Mouse (Mus musculus): ENCODE results near the gene Dcxr. TPM values are rescaled to one million over a fixed set of nuclear protein-coding genes. Genes with fewer than 3 reads are reported as not detected.
"Not testable (repeated sequence)": the region's sequence is repeated elsewhere in the genome, so short reads cannot be mapped to it uniquely, and the experiment has no call there.

Dcxr gene
- polyA plus RNA-seq, 1 experiment from 2014 or later: 9.0 TPM

GRCm38 (mm10) chr11:120676951-120677350, 50.1 kb downstream of the Dcxr start:
- H3K4me2 ChIP-seq (replicated peaks): no peak overlapping the region
- H3K4me1 ChIP-seq: peaks cover 18% of the 10 kb centered on the region
- ATAC-seq (replicated peaks): no peak
- peaks cover 40% of the 10 kb centered on the region for H3K36me3 ChIP-seq
- no peaks in the 10 kb centered on the region for H3K27me3 ChIP-seq
- no peak overlapping the region for H3K9ac ChIP-seq (replicated peaks)
- no peaks in the 10 kb centered on the region for H3K9me3 ChIP-seq
- over 99% methylated on average over 4 of the region's 4 CpGs for WGBS
- no peak overlapping the region for H3K27ac ChIP-seq (replicated peaks)
- no peak overlapping the region for H3K4me3 ChIP-seq

DNA sequence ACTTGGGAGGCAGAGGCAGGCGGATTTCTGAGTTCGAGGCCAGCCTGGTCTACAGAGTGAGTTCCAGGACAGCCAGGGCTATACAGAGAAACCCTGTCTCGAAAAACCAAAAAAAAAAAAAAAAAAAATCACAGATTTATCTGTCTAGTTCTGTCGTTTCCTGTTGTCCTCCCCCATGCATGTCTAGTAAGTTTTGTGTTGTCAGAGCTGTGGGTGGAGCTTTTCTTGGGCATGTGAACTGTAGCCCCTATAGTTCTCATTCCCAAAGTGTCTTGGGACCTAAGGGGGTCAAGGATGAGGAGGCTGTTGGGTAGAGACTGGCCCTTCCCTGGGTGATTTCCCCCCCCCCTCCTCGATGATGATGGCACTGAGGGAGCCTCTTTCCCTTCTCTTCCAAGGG, 51.2 kb downstream of the Dcxr start:
- WGBS: 94% methylated on average over 5 of the region's 5 CpGs
- H3K27ac ChIP-seq (replicated peaks): not testable (repeated sequence)

More for the DNA sequence above, 51.2 kb downstream of the Dcxr start:
- Histone ChIP-seq H3K36me3 (peaks cover 33% of the 10 kb centered on the region), H3K4me1 (peaks cover 18% of the 10 kb centered on the region)
- not testable (repeated sequence) for H3K9me3 ChIP-seq; H3K9ac ChIP-seq (replicated peaks); H3K27me3 ChIP-seq; H3K4me2 ChIP-seq (replicated peaks); ATAC-seq (replicated peaks); H3K4me3 ChIP-seq

Other genes starting within 250 kb of the Dcxr start
- 111 and 113 TPM in 2 replicates for gene Mrpl12, start 242.7 kb downstream of the Dcxr start, polyA plus RNA-seq (2015; fragmentation: Nextera tagmentation; extraction: Ambion mirVana)
- 27.0 and 32.9 TPM in 2 replicates for gene Slc25a10, start 235.4 kb downstream of the Dcxr start, polyA plus RNA-seq (2015; fragmentation: Nextera tagmentation; extraction: Ambion mirVana)
- gene Gcgr, start 196.6 kb downstream of the Dcxr start, polyA plus RNA-seq (2015; fragmentation: Nextera tagmentation; extraction: Ambion mirVana): 0.09 TPM in 2 replicates
- gene Mcrip1, start 177.6 kb downstream of the Dcxr start, polyA plus RNA-seq (2015; fragmentation: Nextera tagmentation; extraction: Ambion mirVana): 242 and 245 TPM in 2 replicates
- 0.23 TPM in 1 of 2 replicates, not detected in the other for gene Ppp1r27, start 176.1 kb downstream of the Dcxr start, polyA plus RNA-seq (2015; fragmentation: Nextera tagmentation; extraction: Ambion mirVana)
- 234 and 239 TPM in 2 replicates for gene P4hb, start 154.0 kb downstream of the Dcxr start, polyA plus RNA-seq (2015; fragmentation: Nextera tagmentation; extraction: Ambion mirVana)
- 464 TPM in 2 replicates for gene Arhgdia, start 145.7 kb downstream of the Dcxr start, polyA plus RNA-seq (2015; fragmentation: Nextera tagmentation; extraction: Ambion mirVana)
- gene Alyref, start 128.9 kb downstream of the Dcxr start, polyA plus RNA-seq (2015; fragmentation: Nextera tagmentation; extraction: Ambion mirVana): 372 and 388 TPM in 2 replicates
- 199 and 205 TPM in 2 replicates for gene Anapc11, start 128.9 kb downstream of the Dcxr start, polyA plus RNA-seq (2015; fragmentation: Nextera tagmentation; extraction: Ambion mirVana)
- gene Npb, start 118.8 kb downstream of the Dcxr start, polyA plus RNA-seq (2015; fragmentation: Nextera tagmentation; extraction: Ambion mirVana): 0.51 and 0.65 TPM in 2 replicates
- gene Pcyt2, start 109.3 kb downstream of the Dcxr start, polyA plus RNA-seq (2015; fragmentation: Nextera tagmentation; extraction: Ambion mirVana): 167 and 174 TPM in 2 replicates
- 51.4 and 53.1 TPM in 2 replicates for gene Sirt7, start 102.0 kb downstream of the Dcxr start, polyA plus RNA-seq (2015; fragmentation: Nextera tagmentation; extraction: Ambion mirVana)
- gene Mafg, start 93.7 kb downstream of the Dcxr start, polyA plus RNA-seq (2015; fragmentation: Nextera tagmentation; extraction: Ambion mirVana): 42.1 and 44.1 TPM in 2 replicates
- 30.9 and 35.3 TPM in 2 replicates for gene Pycr1, start 83.5 kb downstream of the Dcxr start, polyA plus RNA-seq (2015; fragmentation: Nextera tagmentation; extraction: Ambion mirVana)
- 0.47 TPM in 1 of 2 replicates, not detected in the other for gene Myadml2, start 79.1 kb downstream of the Dcxr start, polyA plus RNA-seq (2015; fragmentation: Nextera tagmentation; extraction: Ambion mirVana)
- gene Notum, start 66.1 kb downstream of the Dcxr start, polyA plus RNA-seq (2015; fragmentation: Nextera tagmentation; extraction: Ambion mirVana): 0.46 and 1.1 TPM in 2 replicates
- 144 and 154 TPM in 2 replicates for gene Aspscr1, start 54.3 kb downstream of the Dcxr start, polyA plus RNA-seq (2015; fragmentation: Nextera tagmentation; extraction: Ambion mirVana)
- gene Cenpx, start 13.5 kb downstream of the Dcxr start, polyA plus RNA-seq (2015; fragmentation: Nextera tagmentation; extraction: Ambion mirVana): 97.9 and 103 TPM in 2 replicates
- gene Lrrc45, start 13.4 kb downstream of the Dcxr start, polyA plus RNA-seq (2015; fragmentation: Nextera tagmentation; extraction: Ambion mirVana): 94.1 and 94.8 TPM in 2 replicates
- gene Rac3, start 5.8 kb downstream of the Dcxr start, polyA plus RNA-seq (2015; fragmentation: Nextera tagmentation; extraction: Ambion mirVana): 245 and 251 TPM in 2 replicates
- gene Cbr2, start 4.8 kb upstream of the Dcxr start, polyA plus RNA-seq (2015; fragmentation: Nextera tagmentation; extraction: Ambion mirVana): 0.64 and 0.69 TPM in 2 replicates
- gene Hmga1b, start 35.5 kb upstream of the Dcxr start, polyA plus RNA-seq (2015; fragmentation: Nextera tagmentation; extraction: Ambion mirVana): 1.8 and 2.4 TPM in 2 replicates
- 88.5 and 94.5 TPM in 2 replicates for gene Rfng, start 56.9 kb upstream of the Dcxr start, polyA plus RNA-seq (2015; fragmentation: Nextera tagmentation; extraction: Ambion mirVana)
- 276 and 287 TPM in 2 replicates for gene Gps1, start 57.0 kb upstream of the Dcxr start, polyA plus RNA-seq (2015; fragmentation: Nextera tagmentation; extraction: Ambion mirVana)
- 50.0 and 50.1 TPM in 2 replicates for gene Dus1l, start 69.1 kb upstream of the Dcxr start, polyA plus RNA-seq (2015; fragmentation: Nextera tagmentation; extraction: Ambion mirVana)
- 78.3 and 80.6 TPM in 2 replicates for gene Fasn, start 97.3 kb upstream of the Dcxr start, polyA plus RNA-seq (2015; fragmentation: Nextera tagmentation; extraction: Ambion mirVana)
- gene Ccdc57, start 205.6 kb upstream of the Dcxr start, polyA plus RNA-seq (2015; fragmentation: Nextera tagmentation; extraction: Ambion mirVana): 6.7 and 7.0 TPM in 2 replicates
- 9.1 and 9.6 TPM in 2 replicates for gene Slc16a3, start 221.2 kb upstream of the Dcxr start, polyA plus RNA-seq (2015; fragmentation: Nextera tagmentation; extraction: Ambion mirVana)

Measured in forebrain, embryonic 15.5 days (tissue).